Mouse (Mus musculus) heart, embryonic 13.5 days (tissue): ENCODE results near the gene Papola. TPM values are rescaled to one million over a fixed set of nuclear protein-coding genes. Genes with fewer than 3 reads are reported as not detected.

Source experiments
- ATAC-seq: fragments of 200-750 bp; cut with Nextera tagmentation; 2 replicates; pipeline ENCODE4 v1.8.0; 2017; ENCODE audit warnings: moderate TSS enrichment; ENCODE audit not compliant: insufficient number of reproducible peaks, low FRiP score, low TSS enrichment; ENCODE audit errors: extremely low read depth
- H3K27ac ChIP-seq: fragments of 300-500 bp; sonication (generic); replicated peaks from 2 replicates; pipeline ENCODE4 v1.5.1; 2015; ENCODE audit warnings: moderate library complexity, mild to moderate bottlenecking, inconsistent platforms
- H3K27me3 ChIP-seq: fragments of 300-500 bp; sonication (generic); replicated peaks from 2 replicates; pipeline ENCODE4 v1.6.1; 2015; ENCODE audit warnings: mild to moderate bottlenecking, inconsistent platforms
- H3K36me3 ChIP-seq: fragments of 300-500 bp; sonication (generic); 2 replicates; pipeline ENCODE4 v1.6.1; 2015; ENCODE audit warnings: mild to moderate bottlenecking, inconsistent platforms
- H3K4me1 ChIP-seq: fragments of 300-500 bp; sonication (generic); 2 replicates; pipeline ENCODE4 v1.6.1; 2015; ENCODE audit warnings: inconsistent platforms
- H3K4me2 ChIP-seq: fragments of 300-500 bp; sonication (generic); 2 replicates; pipeline ENCODE4 v1.6.1; 2015; ENCODE audit warnings: inconsistent platforms, mild to moderate bottlenecking, moderate library complexity
- H3K4me3 ChIP-seq: fragments of 300-500 bp; sonication (generic); 2 replicates; pipeline ENCODE4 v1.5.1; 2015; ENCODE audit warnings: moderate library complexity, mild to moderate bottlenecking, inconsistent platforms
- H3K9ac ChIP-seq: fragments of 300-500 bp; sonication (generic); 2 replicates; pipeline ENCODE4 v1.6.1; 2015; ENCODE audit warnings: inconsistent platforms, mild to moderate bottlenecking, moderate library complexity
- H3K9me3 ChIP-seq: fragments of 300-500 bp; sonication (generic); 2 replicates; pipeline ENCODE4 v1.6.1; 2016; ENCODE audit warnings: inconsistent platforms
- WGBS: fragments of 180-500 bp; shearing (Covaris S2); methylation state at CpG from one replicate; pipeline ENCODE4 v1.1.7; 2015; ENCODE audit warnings: mixed read lengths; 5-methylcytosine and 5-hydroxymethylcytosine counted together
- polyA plus RNA-seq: library from polyadenylated mRNA; unstranded; fragments of >200 nt; fragmentation: Nextera tagmentation; extraction: Ambion mirVana; gene quantifications from 2 replicates; pipeline ENCODE4 v1.2.1, GENCODE M21; 2015

Papola gene
- polyA plus RNA-seq, 1 experiment from 2014 or later, result 134 TPM

GRCm38 (mm10) chr12:105806205-105806604 lies 21.7 kb downstream of the Papola start:
- no peak overlapping the region for H3K9ac ChIP-seq
- H3K27ac ChIP-seq, result no peak overlapping the region
- no peak for ATAC-seq
- H3K4me2 ChIP-seq, result no peak overlapping the region
- H3K27me3 ChIP-seq, result no peaks in the 10 kb centered on the region
- no peaks in the 10 kb centered on the region for H3K9me3 ChIP-seq
- H3K4me3 ChIP-seq, result no peak overlapping the region
- peaks cover 93% of the 10 kb centered on the region for H3K36me3 ChIP-seq
- H3K4me1 ChIP-seq, result peaks cover 11% of the 10 kb centered on the region; the same call in 1 of the 2 replicates
- WGBS, result 82% methylated on average over 3 of the region's 3 CpGs

- Histone ChIP-seq H3K27ac (no peak overlapping the region), H3K9me3 (no peaks in the 10 kb centered on the region), H3K4me3 (no peak overlapping the region), H3K36me3 (peaks cover 92% of the 10 kb centered on the region), H3K9ac (no peak overlapping the region), H3K4me1 (peaks cover 12% of the 10 kb centered on the region), H3K27me3 (no peaks in the 10 kb centered on the region), H3K4me2 (no peak overlapping the region)
- ATAC-seq, result no peak
- 80% methylated on average over 7 of the region's 7 CpGs for WGBS
Measured at GRCm38 (mm10) chr12:105807416-105807815, 22.9 kb downstream of the Papola start.

- Histone ChIP-seq H3K4me1 (peaks cover 20% of the 10 kb centered on the region), H3K9ac (no peak overlapping the region), H3K27me3 (no peaks in the 10 kb centered on the region), H3K4me3 (no peak overlapping the region), H3K4me2 (no peak overlapping the region), H3K27ac (no peak overlapping the region), H3K9me3 (no peaks in the 10 kb centered on the region), H3K36me3 (peaks cover 88% of the 10 kb centered on the region)
- 28% methylated on average over 3 of the region's 3 CpGs for WGBS
- ATAC-seq, result no peak
Measured at GRCm38 (mm10) chr12:105808945-105809344, 24.5 kb downstream of the Papola start.

- Histone ChIP-seq H3K4me3 (no peak overlapping the region), H3K9me3 (no peaks in the 10 kb centered on the region), H3K9ac (no peak overlapping the region), H3K36me3 (peaks cover 85% of the 10 kb centered on the region), H3K4me2 (no peak overlapping the region), H3K4me1 (peaks cover 15% of the 10 kb centered on the region), H3K27ac (no peak overlapping the region), H3K27me3 (no peaks in the 10 kb centered on the region)
- ATAC-seq, result no peak
- WGBS, result 68% methylated on average over 6 of the region's 6 CpGs
Measured at GRCm38 (mm10) chr12:105810608-105811007, 26.1 kb downstream of the Papola start.

GRCm38 (mm10) chr12:105813957-105814356 lies 29.5 kb downstream of the Papola start:
- H3K4me3 ChIP-seq, result no peak overlapping the region
- peaks cover 15% of the 10 kb centered on the region for H3K4me1 ChIP-seq
- no peaks in the 10 kb centered on the region for H3K9me3 ChIP-seq
- no peak overlapping the region for H3K27ac ChIP-seq
- no peaks in the 10 kb centered on the region for H3K27me3 ChIP-seq
- no peak for ATAC-seq
- H3K4me2 ChIP-seq, result no peak overlapping the region
- H3K9ac ChIP-seq, result no peak overlapping the region
- H3K36me3 ChIP-seq, result peaks cover 80% of the 10 kb centered on the region
- 70% methylated on average over 6 of the region's 6 CpGs for WGBS

GRCm38 (mm10) chr12:105823472-105823871 lies 39.0 kb downstream of the Papola start:
- Histone ChIP-seq H3K4me3 (no peak overlapping the region), H3K36me3 (peaks cover 95% of the 10 kb centered on the region), H3K4me1 (no peaks in the 10 kb centered on the region), H3K27ac (no peak overlapping the region), H3K9ac (no peak overlapping the region), H3K9me3 (no peaks in the 10 kb centered on the region), H3K27me3 (no peaks in the 10 kb centered on the region), H3K4me2 (no peak overlapping the region)
- no peak for ATAC-seq
- 71% methylated on average over 4 of the region's 4 CpGs for WGBS

GRCm38 (mm10) chr12:105824743-105825142 lies 40.2 kb downstream of the Papola start:
- Histone ChIP-seq H3K27ac (no peak overlapping the region), H3K4me3 (no peak overlapping the region), H3K9ac (no peak overlapping the region), H3K27me3 (no peaks in the 10 kb centered on the region), H3K4me1 (no peaks in the 10 kb centered on the region), H3K36me3 (peaks cover 95% of the 10 kb centered on the region), H3K9me3 (no peaks in the 10 kb centered on the region), H3K4me2 (no peak overlapping the region)
- no peak for ATAC-seq
- 38% methylated on average over 8 of the region's 8 CpGs for WGBS

- H3K9me3 ChIP-seq, result no peaks in the 10 kb centered on the region
- H3K4me2 ChIP-seq, result no peak overlapping the region
- no peak overlapping the region for H3K4me3 ChIP-seq
- WGBS, result 90% methylated on average over 4 of the region's 4 CpGs
- H3K9ac ChIP-seq, result no peak overlapping the region
- H3K36me3 ChIP-seq, result peaks cover 94% of the 10 kb centered on the region
- H3K4me1 ChIP-seq, result no peaks in the 10 kb centered on the region
- H3K27me3 ChIP-seq, result no peaks in the 10 kb centered on the region
- H3K27ac ChIP-seq, result no peak overlapping the region
- ATAC-seq, result no peak
Measured at GRCm38 (mm10) chr12:105825266-105825665, 40.8 kb downstream of the Papola start.

- no peak for ATAC-seq
- no peak overlapping the region for H3K9ac ChIP-seq
- peaks cover 6% of the 10 kb centered on the region for H3K4me1 ChIP-seq
- 81% methylated on average over 6 of the region's 6 CpGs for WGBS
- peaks cover 91% of the 10 kb centered on the region for H3K36me3 ChIP-seq
- no peak overlapping the region for H3K4me3 ChIP-seq
- no peak overlapping the region for H3K27ac ChIP-seq
- no peaks in the 10 kb centered on the region for H3K9me3 ChIP-seq
- no peak overlapping the region for H3K4me2 ChIP-seq
- H3K27me3 ChIP-seq, result no peaks in the 10 kb centered on the region
Measured at GRCm38 (mm10) chr12:105832541-105832940, 48.0 kb downstream of the Papola start.

GRCm38 (mm10) chr12:105834926-105835325 lies 50.4 kb downstream of the Papola start:
- H3K36me3 ChIP-seq, result peaks cover 90% of the 10 kb centered on the region
- H3K9me3 ChIP-seq, result no peaks in the 10 kb centered on the region
- no peak overlapping the region for H3K9ac ChIP-seq
- 39% methylated on average over 6 of the region's 6 CpGs for WGBS
- ATAC-seq, result no peak
- H3K4me3 ChIP-seq, result no peak overlapping the region
- H3K4me1 ChIP-seq, result peaks cover 6% of the 10 kb centered on the region
- no peak overlapping the region; the same call in 1 of the 2 replicates for H3K27ac ChIP-seq
- H3K27me3 ChIP-seq, result no peaks in the 10 kb centered on the region
- H3K4me2 ChIP-seq, result no peak overlapping the region

GRCm38 (mm10) chr12:105835571-105835970 lies 51.1 kb downstream of the Papola start:
- H3K4me3 ChIP-seq, result no peak overlapping the region
- no peak overlapping the region for H3K27ac ChIP-seq
- H3K27me3 ChIP-seq, result no peaks in the 10 kb centered on the region
- H3K9ac ChIP-seq, result no peak overlapping the region
- H3K4me1 ChIP-seq, result peaks cover 6% of the 10 kb centered on the region
- H3K36me3 ChIP-seq, result peaks cover 91% of the 10 kb centered on the region
- H3K9me3 ChIP-seq, result no peaks in the 10 kb centered on the region
- H3K4me2 ChIP-seq, result no peak overlapping the region
- WGBS, result 88% methylated on average over 6 of the region's 6 CpGs
- ATAC-seq, result no peak

GRCm38 (mm10) chr12:105836196-105836595 lies 51.7 kb downstream of the Papola start:
- no peak for ATAC-seq
- H3K36me3 ChIP-seq, result peaks cover 91% of the 10 kb centered on the region
- WGBS, result 86% methylated on average over 2 of the region's 2 CpGs

More at GRCm38 (mm10) chr12:105836196-105836595, 51.7 kb downstream of the Papola start:
- H3K9me3 ChIP-seq, result no peaks in the 10 kb centered on the region
- H3K27ac ChIP-seq, result no peak overlapping the region
- H3K27me3 ChIP-seq, result no peaks in the 10 kb centered on the region
- H3K4me2 ChIP-seq, result no peak overlapping the region
- no peak overlapping the region for H3K4me3 ChIP-seq
- H3K9ac ChIP-seq, result no peak overlapping the region
- peaks cover 6% of the 10 kb centered on the region for H3K4me1 ChIP-seq
